Mouse (Mus musculus): ENCODE data around the gene Casz1.

Casz1 gene

DNA sequence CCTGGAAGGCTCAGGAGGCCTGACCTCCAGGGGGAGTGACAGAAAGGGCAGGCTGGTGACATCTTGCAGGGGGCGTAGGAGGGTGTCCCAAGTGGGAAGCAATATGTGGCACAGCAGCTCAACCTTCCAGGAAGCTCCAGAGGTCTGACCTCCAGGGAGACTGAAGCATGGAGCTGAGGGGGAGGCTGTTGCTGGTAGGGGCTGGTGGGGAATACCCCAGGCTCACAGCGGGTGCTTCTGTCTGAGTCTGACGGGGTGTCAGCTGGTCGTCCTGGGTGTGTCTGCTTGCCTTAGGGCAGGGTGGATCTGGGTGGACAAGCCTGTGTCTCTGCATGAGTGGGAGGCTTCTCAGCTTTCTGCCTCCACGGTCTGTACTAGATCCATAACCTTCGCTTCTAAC, 38.1 kb downstream of the Casz1 start:
- peak; percentile 58 for DNase-seq (ENCODE audit: low read depth, low spot score)

- DNase-seq (ENCODE audit: low read depth, low spot score) = no peak
Observed at GRCm38 (mm10) chr4:148844921-148845320, 40.7 kb downstream of the Casz1 start.

GRCm38 (mm10) chr4:148846203-148846602, 42.0 kb downstream of the Casz1 start:
- DNase-seq (ENCODE audit: low read depth, low spot score) = no peak

GRCm38 (mm10) chr4:148846724-148847123, 42.5 kb downstream of the Casz1 start:
- DNase-seq (ENCODE audit: low read depth, low spot score) = peak; percentile 71

GRCm38 (mm10) chr4:148847636-148848035, 43.4 kb downstream of the Casz1 start:
- no peak for DNase-seq (ENCODE audit: low read depth, low spot score)

DNA sequence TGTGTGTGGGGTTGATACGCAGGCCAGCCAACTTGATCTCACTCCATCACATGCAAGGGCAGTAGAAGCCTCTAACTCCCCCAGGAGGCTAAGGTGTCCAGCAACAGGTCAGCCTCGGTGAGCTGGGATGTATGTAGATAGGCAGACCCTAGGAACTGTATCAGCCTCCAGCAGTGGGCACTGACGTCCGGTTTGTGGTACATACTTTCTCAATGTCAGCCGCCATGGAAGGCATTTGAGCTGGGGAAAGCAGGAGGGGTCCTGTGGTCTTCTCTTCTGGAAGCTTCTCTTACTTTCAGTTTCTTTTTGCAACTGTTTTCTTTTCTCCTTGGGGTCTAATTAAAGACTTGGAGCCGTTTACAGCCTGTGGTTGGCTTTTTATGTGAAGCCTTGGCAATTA, 45.2 kb downstream of the Casz1 start:
- no peak for DNase-seq (ENCODE audit: low read depth, low spot score)

DNA sequence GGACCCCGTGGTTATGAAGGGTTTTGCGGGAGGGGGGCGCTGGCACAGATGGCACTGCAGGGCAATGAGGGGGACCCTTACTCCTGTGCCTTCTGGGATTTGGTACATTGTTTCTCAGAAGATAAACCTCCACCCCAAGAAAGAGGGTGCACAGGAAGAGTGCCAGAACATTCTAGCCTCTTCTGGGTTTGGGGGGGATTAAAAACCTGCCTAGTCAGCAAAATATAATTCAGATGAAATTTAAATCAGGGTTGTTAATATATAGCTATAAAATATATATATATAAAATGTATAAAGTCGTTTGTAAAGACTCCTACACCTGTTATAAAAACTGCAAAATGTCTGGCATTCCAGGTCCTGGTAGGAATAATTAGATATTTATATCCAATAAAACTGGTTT, 48.8 kb downstream of the Casz1 start:
- no peak for DNase-seq (ENCODE audit: low read depth, low spot score)

DNA sequence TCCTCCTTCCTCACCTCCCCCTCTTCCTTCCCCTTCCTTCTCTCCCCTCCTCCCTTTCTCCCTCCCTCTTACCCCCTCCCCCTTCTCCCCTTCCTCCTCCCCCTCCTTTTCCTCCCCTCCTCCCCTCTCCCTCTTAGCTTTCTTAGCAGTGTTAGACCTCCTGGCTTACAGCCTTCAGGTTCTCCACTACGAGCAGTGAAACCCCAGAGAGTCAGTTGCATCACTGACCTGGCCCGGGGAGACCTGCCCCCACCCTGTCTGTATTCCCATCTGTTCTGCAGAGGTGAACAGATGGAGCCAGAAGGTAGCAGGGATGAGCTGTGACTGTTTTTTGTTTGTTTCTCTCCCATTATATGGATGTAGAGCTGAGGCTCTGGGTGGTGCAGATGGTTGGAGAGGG, 49.9 kb downstream of the Casz1 start:
- no peak for DNase-seq (ENCODE audit: low read depth, low spot score)

DNA sequence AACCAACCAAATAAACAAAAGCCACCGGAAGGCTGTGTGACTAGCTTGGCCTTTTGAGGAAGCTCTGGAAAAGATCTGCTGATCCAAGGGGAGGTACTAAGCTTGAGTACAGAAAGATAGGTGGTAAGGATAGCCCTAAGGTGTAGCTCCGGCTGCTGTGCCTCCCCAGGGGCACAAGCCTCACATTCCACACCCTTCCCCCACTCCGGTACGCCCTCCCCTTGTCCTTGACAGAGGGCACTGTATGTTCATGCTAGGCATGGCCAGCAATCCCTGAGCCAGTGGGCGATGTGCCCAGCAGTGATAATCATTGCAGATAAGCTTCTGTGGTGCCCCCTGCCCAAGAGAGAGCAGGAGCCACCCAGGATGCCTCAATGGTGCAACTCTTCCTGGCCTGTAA, 51.3 kb downstream of the Casz1 start:
- DNase-seq (ENCODE audit: low read depth, low spot score) = peak; percentile 67

DNA sequence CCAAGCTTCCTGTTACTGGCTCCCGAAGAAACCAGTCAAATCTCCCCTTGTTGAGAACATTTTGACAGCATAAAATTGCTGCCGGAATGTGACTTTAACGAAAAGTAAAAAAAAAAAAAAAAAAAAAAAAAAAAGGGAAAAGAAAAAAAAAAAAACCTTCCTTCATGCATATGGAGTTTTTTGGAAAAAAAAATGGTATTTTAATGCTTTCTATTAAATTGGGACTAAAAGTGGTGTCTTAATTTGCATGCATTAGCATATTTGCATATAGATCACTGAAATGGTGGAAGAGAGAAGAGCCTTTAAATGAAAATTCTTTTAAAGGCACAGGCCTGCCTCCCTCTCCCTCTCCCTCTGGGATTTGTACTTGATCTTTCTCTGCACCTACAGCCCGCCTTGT, 52.0 kb downstream of the Casz1 start:
- no peak for DNase-seq (ENCODE audit: low read depth, low spot score)

- no peak for DNase-seq (ENCODE audit: low read depth, low spot score)
Observed at GRCm38 (mm10) chr4:148857398-148858084, 53.3 kb downstream of the Casz1 start.

DNA sequence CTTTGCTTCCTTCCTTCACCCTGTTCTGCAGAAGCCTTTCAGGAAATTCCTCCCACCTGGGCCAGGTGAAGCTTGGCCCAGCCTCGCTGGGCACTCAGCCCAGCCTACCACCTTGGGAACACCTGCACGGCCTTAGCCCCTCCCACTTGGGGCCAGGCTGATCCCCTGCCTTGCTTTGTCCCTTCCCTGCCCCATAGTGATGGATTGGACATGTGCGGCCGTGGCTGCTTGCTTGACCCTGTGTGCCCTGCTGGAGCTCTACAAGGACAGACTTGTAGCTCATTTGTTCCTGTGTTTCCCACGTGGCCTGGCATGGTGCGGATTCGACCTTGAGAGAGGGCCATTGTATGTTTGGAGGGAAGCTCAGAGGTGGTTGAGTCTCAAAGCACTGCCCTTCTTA, 54.0 kb downstream of the Casz1 start:
- no peak for DNase-seq (ENCODE audit: low read depth, low spot score)

GRCm38 (mm10) chr4:148859415-148859814, 55.2 kb downstream of the Casz1 start:
- DNase-seq (ENCODE audit: low read depth, low spot score) = no peak

DNA sequence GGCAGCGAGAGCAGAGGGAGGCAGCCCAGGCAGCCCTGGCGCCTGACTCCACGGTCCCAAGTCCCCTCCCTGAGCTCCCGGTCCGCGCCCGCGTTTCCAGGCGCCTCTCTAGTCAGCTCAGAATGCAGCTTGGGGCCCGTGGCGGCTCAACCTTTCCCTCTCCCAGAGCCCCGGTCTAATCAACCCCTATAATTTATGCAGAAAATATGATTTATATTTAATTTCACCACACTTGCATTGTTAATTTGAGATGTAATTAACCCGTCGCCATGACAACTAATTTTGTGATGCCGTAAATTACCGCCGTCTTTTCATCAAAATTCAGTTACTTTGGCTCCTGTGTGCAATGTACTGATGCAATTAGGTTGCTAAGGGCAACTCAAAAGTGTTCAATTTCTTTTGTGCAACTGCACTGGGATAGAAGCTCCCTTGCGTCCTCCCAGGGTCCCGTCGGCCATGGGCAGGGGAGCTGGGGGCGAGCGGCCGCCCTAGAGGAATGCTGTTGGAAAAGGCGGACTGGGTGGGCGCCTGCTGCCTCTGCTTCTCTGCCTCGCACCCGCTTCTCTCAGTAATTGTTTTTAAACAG, 55.8 kb downstream of the Casz1 start:
- peak; percentile 60 for DNase-seq (ENCODE audit: low read depth, low spot score)

- DNase-seq (ENCODE audit: low read depth, low spot score) = no peak
Observed at GRCm38 (mm10) chr4:148860636-148861035, 56.4 kb downstream of the Casz1 start.

GRCm38 (mm10) chr4:148866812-148867470, 62.7 kb downstream of the Casz1 start:
- peak; percentile 61 for DNase-seq (ENCODE audit: low read depth, low spot score)

DNA sequence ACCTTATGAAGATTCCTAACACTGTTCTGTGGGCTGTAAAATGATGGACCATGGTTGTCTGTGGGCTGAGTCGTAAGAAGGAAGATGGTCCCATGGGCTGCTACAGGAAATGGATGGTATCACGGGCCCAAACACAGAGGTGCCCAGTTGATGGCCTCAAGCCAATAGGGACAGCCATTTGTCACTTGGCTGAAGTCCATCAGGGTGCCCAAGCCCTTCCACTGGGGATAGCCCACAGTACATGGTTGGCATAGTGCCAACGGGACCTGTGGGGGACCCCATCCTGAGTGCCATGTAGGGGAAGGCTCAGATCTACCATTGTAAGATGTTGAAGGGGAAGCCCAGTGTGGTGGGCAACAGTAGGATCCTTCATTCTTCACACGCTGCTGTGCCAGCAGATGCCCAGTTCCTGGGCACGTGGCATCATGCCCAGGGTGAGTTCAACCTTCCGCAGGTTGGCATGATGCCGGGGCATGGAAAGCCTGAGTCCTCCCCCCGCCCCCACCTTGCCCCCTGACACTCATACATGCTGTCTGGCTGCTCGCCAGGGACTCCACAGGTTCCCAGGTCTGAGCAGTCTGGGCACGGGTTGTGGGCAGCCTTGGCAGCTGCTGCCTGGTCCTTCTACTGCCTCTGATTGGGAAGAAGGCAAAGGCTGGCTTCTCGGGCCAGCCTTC, 63.6 kb downstream of the Casz1 start:
- DNase-seq (ENCODE audit: low read depth, low spot score) = no peak

DNA sequence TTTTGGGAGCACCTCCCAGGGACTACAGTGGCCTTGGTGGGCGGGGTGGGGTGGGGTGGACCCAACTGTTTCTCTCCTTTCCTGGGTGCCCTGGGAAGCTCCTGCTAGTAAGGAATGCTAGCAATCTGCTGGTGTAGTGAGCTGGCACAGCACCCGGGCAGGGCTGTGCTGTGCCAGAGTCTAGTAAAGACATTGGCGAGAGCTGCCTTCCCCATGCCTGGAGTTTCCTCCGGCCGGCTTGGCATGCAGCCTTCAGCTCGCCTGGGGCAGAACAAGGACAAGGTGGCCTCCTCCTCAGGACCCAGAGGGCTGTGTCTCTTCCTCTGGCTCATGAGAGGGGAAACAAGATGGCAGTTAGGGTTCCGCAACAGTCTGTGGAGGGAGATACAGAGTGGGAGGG, 65.3 kb downstream of the Casz1 start:
- DNase-seq (ENCODE audit: low read depth, low spot score) = no peak

DNA sequence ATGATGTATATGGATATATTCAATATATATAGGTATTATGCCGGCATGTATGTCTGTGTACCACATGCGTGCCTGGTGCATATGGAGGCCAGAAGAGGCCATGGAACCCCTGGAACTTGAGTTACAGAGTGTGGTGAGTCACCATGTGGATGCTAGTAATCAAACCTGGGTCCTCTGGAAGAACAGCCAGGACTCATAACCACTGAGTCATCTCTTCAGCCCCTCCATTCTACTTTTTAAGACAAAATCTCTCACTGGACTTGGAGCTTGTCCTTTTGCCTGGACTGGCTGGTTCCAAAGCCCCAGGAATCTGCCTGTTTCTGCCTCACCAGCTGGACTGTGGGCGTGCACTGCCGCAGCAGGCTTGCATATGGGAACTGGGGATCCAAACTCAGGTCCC, 66.3 kb downstream of the Casz1 start:
- DNase-seq (ENCODE audit: low read depth, low spot score) = no peak

- no peak for DNase-seq (ENCODE audit: low read depth, low spot score)
Observed at GRCm38 (mm10) chr4:148871751-148872334, 67.6 kb downstream of the Casz1 start.

- no peak for DNase-seq (ENCODE audit: low read depth, low spot score)
Observed at GRCm38 (mm10) chr4:148872372-148872771, 68.1 kb downstream of the Casz1 start.

GRCm38 (mm10) chr4:148872783-148873182, 68.6 kb downstream of the Casz1 start:
- no peak for DNase-seq (ENCODE audit: low read depth, low spot score)

All from ZHBTc4 (cell line).